Mouse (Mus musculus) MEL (cell line): ENCODE measurements at regions not wholly inside any gene's neighbourhood (a gene's known extent, or its start where the extent isn't known, plus 50 kb on each side); places are given as distances from the start of the nearest gene placed in this dataset.

Source experiments
- DNase-seq: peaks from one replicate; pipeline ENCODE4 v3.0.0; 2011; ENCODE audit warnings: low read depth, low spot score
- H3K27ac ChIP-seq: 2 replicates; pipeline ENCODE4 v1.5.1; 2012; ENCODE audit warnings: low read depth, mild to moderate bottlenecking, control low read depth, low read length, moderate library complexity; ENCODE audit not compliant: control insufficient read depth
- H3K27me3 ChIP-seq, 2 experiments: fragments of 150-350 bp in 1 of 2; sonication (generic) in 1 of 2; 2 replicates each; pipeline ENCODE4 v1.6.1; 2012; ENCODE audit warnings: low read length in 2 of 2, mild to moderate bottlenecking in 2 of 2, improper control_type of control experiment in 1 of 2, moderate library complexity in 1 of 2; ENCODE audit not compliant: insufficient read depth in 2 of 2, control insufficient read depth in 1 of 2
- H3K36me3 ChIP-seq, 2 experiments: 2 replicates each; pipeline ENCODE4 v1.6.1; 2012 to 2014; ENCODE audit warnings: low read length in 2 of 2, improper control_type of control experiment in 1 of 2, inconsistent platforms in 1 of 2, mild to moderate bottlenecking in 1 of 2; ENCODE audit not compliant: insufficient read depth in 2 of 2, control insufficient read depth in 1 of 2
- H3K4me1 ChIP-seq, 2 experiments: fragments of 150-350 bp in 1 of 2; sonication (generic) in 1 of 2; 2 replicates each; pipeline ENCODE4 v1.6.1; 2012; ENCODE audit warnings: low read length in 2 of 2, improper control_type of control experiment in 1 of 2, mild to moderate bottlenecking in 1 of 2; ENCODE audit not compliant: insufficient read depth in 2 of 2, control insufficient read depth in 1 of 2
- H3K4me3 ChIP-seq, 2 experiments: fragments of 150-350 bp in 1 of 2; sonication (generic) in 1 of 2; 2 replicates each; pipeline ENCODE4 v1.5.1; 2012; ENCODE audit warnings: low read depth in 2 of 2, low read length in 2 of 2, mild to moderate bottlenecking in 2 of 2, moderate library complexity in 2 of 2, control low read depth in 1 of 2, improper control_type of control experiment in 1 of 2; ENCODE audit not compliant: control insufficient read depth in 1 of 2, insufficient read depth in 1 of 2
- H3K79me2 ChIP-seq: 2 replicates; pipeline ENCODE4 v1.6.1; 2012; ENCODE audit warnings: mild to moderate bottlenecking, low read length, moderate library complexity; ENCODE audit not compliant: control insufficient read depth, poor library complexity, insufficient read depth
- H3K9ac ChIP-seq: 2 replicates; pipeline ENCODE4 v1.6.1; 2012; ENCODE audit warnings: low read depth, mild to moderate bottlenecking, control low read depth, low read length, moderate library complexity; ENCODE audit not compliant: control insufficient read depth, poor library complexity, severe bottlenecking
- H3K9me3 ChIP-seq: fragments of 150-350 bp; sonication (generic); replicated peaks from 2 replicates; pipeline ENCODE4 v1.6.1; 2012; ENCODE audit warnings: mild to moderate bottlenecking, low read length, improper control_type of control experiment, moderate library complexity; ENCODE audit not compliant: insufficient read depth
- BHLHE40 ChIP-seq: IDR thresholded peaks from 2 replicates; pipeline ENCODE4 v1.6.1; 2012; ENCODE audit warnings: low read depth, mild to moderate bottlenecking, inconsistent platforms, low read length, improper control_type of control experiment, borderline replicate concordance
- CHD2 ChIP-seq: IDR thresholded peaks from 2 replicates; pipeline ENCODE4 v1.6.1; 2011; ENCODE audit warnings: low read length, improper control_type of control experiment
- EP300 ChIP-seq, 2 experiments: IDR thresholded peaks; 2 replicates each; pipeline ENCODE4 v1.6.1; 2011; ENCODE audit warnings: improper control_type of control experiment in 2 of 2, low read length in 2 of 2, low read depth in 1 of 2, mild to moderate bottlenecking in 1 of 2
- ETS1 ChIP-seq: IDR thresholded peaks from 2 replicates; pipeline ENCODE4 v1.6.1; 2012; ENCODE audit warnings: low read depth, mild to moderate bottlenecking, inconsistent platforms, low read length, improper control_type of control experiment, moderate library complexity
- GABPA ChIP-seq: IDR thresholded peaks from 2 replicates; pipeline ENCODE4 v1.6.1; 2012; ENCODE audit warnings: low read depth, mild to moderate bottlenecking, inconsistent platforms, low read length, improper control_type of control experiment, moderate library complexity
- GATA1 ChIP-seq: IDR thresholded peaks from 2 replicates; pipeline ENCODE4 v1.6.1; 2011; ENCODE audit warnings: low read depth, low read length, improper control_type of control experiment
- JUND ChIP-seq: IDR thresholded peaks from 2 replicates; pipeline ENCODE4 v1.6.1; 2011; ENCODE audit warnings: low read depth, mild to moderate bottlenecking, improper control_type of control experiment, low read length
- KAT2A ChIP-seq: conservative IDR thresholded peaks from 2 replicates; pipeline ENCODE4 v1.6.1; 2012; ENCODE audit warnings: low read depth, low read length, improper control_type of control experiment, inconsistent platforms
- MAFK ChIP-seq: IDR thresholded peaks from 2 replicates; pipeline ENCODE4 v1.6.1; 2011; ENCODE audit warnings: low read depth, mild to moderate bottlenecking, low read length, improper control_type of control experiment, borderline replicate concordance
- MAX ChIP-seq: IDR thresholded peaks from 2 replicates; pipeline ENCODE4 v1.6.1; 2011; ENCODE audit warnings: low read length, improper control_type of control experiment
- MEF2A ChIP-seq: IDR thresholded peaks from 2 replicates; pipeline ENCODE4 v1.6.1; 2014; ENCODE audit warnings: low read depth, mild to moderate bottlenecking, inconsistent platforms, low read length, improper control_type of control experiment; ENCODE audit not compliant: poor library complexity, insufficient replicate concordance, severe bottlenecking; ENCODE audit errors: extremely low read depth
- MYB ChIP-seq: IDR thresholded peaks from 2 replicates; pipeline ENCODE4 v1.6.1; 2011; ENCODE audit warnings: mild to moderate bottlenecking, low read depth, low read length, improper control_type of control experiment
- NELFE ChIP-seq: IDR thresholded peaks from 2 replicates; pipeline ENCODE4 v1.6.1; 2011; ENCODE audit warnings: low read depth, low read length, improper control_type of control experiment
- NRF1 ChIP-seq: IDR thresholded peaks from 2 replicates; pipeline ENCODE4 v1.6.1; 2014; ENCODE audit warnings: low read depth, mild to moderate bottlenecking, inconsistent platforms, low read length, improper control_type of control experiment, moderate library complexity; ENCODE audit not compliant: poor library complexity, insufficient read depth, severe bottlenecking
- POLR2A ChIP-seq, 2 experiments: IDR thresholded peaks; 2 replicates each; pipeline ENCODE4 v1.6.1; 2011 to 2012; ENCODE audit warnings: low read length in 2 of 2, mild to moderate bottlenecking in 2 of 2, control low read depth in 1 of 2, improper control_type of control experiment in 1 of 2, low read depth in 1 of 2, moderate library complexity in 1 of 2; ENCODE audit not compliant: control insufficient read depth in 1 of 2, insufficient read depth in 1 of 2, poor library complexity in 1 of 2
- POLR2AphosphoS2 ChIP-seq: IDR thresholded peaks from 2 replicates; pipeline ENCODE4 v1.6.1; 2011; ENCODE audit warnings: low read length, improper control_type of control experiment
- RAD21 ChIP-seq: IDR thresholded peaks from 2 replicates; pipeline ENCODE4 v1.6.1; 2011; ENCODE audit warnings: mild to moderate bottlenecking, low read depth, low read length, improper control_type of control experiment
- SMC3 ChIP-seq: IDR thresholded peaks from 2 replicates; pipeline ENCODE4 v1.6.1; 2011; ENCODE audit warnings: low read depth, low read length, improper control_type of control experiment
- TAL1 ChIP-seq: IDR thresholded peaks from 2 replicates; pipeline ENCODE4 v1.6.1; 2012; ENCODE audit warnings: mild to moderate bottlenecking, inconsistent platforms, low read length, moderate library complexity, mixed read lengths
- TBP ChIP-seq: IDR thresholded peaks from 2 replicates; pipeline ENCODE4 v1.8.0; 2011; ENCODE audit warnings: low read depth, low read length, improper control_type of control experiment
- TCF12 ChIP-seq: IDR thresholded peaks from 2 replicates; pipeline ENCODE4 v1.6.1; 2014; ENCODE audit warnings: low read depth, mild to moderate bottlenecking, inconsistent platforms, low read length, improper control_type of control experiment, moderate library complexity
- UBTF ChIP-seq: IDR thresholded peaks from 2 replicates; pipeline ENCODE4 v1.6.1; 2012; ENCODE audit warnings: low read depth, mild to moderate bottlenecking, inconsistent platforms, low read length, improper control_type of control experiment, moderate library complexity, borderline replicate concordance; ENCODE audit not compliant: insufficient read depth
- USF1 ChIP-seq: IDR thresholded peaks from 2 replicates; pipeline ENCODE4 v1.6.1; 2014; ENCODE audit warnings: low read depth, mild to moderate bottlenecking, inconsistent platforms, low read length, improper control_type of control experiment, moderate library complexity
- USF2 ChIP-seq, 2 experiments: IDR thresholded peaks; 2 replicates each; pipeline ENCODE4 v1.6.1; 2011 to 2012; ENCODE audit warnings: improper control_type of control experiment in 2 of 2, low read length in 2 of 2, borderline replicate concordance in 1 of 2, inconsistent platforms in 1 of 2, low read depth in 1 of 2, mild to moderate bottlenecking in 1 of 2; ENCODE audit not compliant: insufficient read depth in 1 of 2
- ZC3H11A ChIP-seq: IDR thresholded peaks from 2 replicates; pipeline ENCODE4 v1.6.1; 2012; ENCODE audit warnings: low read depth, mild to moderate bottlenecking, inconsistent platforms, low read length, improper control_type of control experiment
- ZKSCAN1 ChIP-seq: IDR thresholded peaks from 2 replicates; pipeline ENCODE4 v1.6.1; 2012; ENCODE audit warnings: low read depth, mild to moderate bottlenecking, inconsistent platforms, low read length, improper control_type of control experiment, moderate library complexity

- H3K9ac ChIP-seq, result no peak overlapping the region
- H3K36me3 ChIP-seq, result no peaks in the 10 kb centered on the region
- no peak overlapping the region for H3K27ac ChIP-seq
- H3K79me2 ChIP-seq, result no peaks in the 10 kb centered on the region
- no peak overlapping the region for H3K4me3 ChIP-seq
- TF ChIP-seq POLR2AphosphoS2 (no peak), JUND (no peak), ZC3H11A (no peak), SMC3 (no peak), POLR2A (IDR thresholded peaks at IDR 0.05; ENCODE audit: control insufficient read depth in 1 of 2, insufficient read depth in 1 of 2, low read depth in 1 of 2, low read length in 2 of 2, poor library complexity in 1 of 2) (no peak), USF1 (no peak), NELFE (no peak), MYB (no peak), CHD2 (no peak), MAX (no peak), TAL1 (no peak), TBP (no peak), BHLHE40 (no peak), ETS1 (no peak), RAD21 (no peak)
- no peaks in the 10 kb centered on the region for H3K4me1 ChIP-seq
- H3K27me3 ChIP-seq, result no peaks in the 10 kb centered on the region
- H3K9me3 ChIP-seq, result no peaks in the 10 kb centered on the region
- no peak for DNase-seq
Observed at GRCm38 (mm10) chr1:113194116-113194812, 1329.5 kb upstream of the Dsel start.

GRCm38 (mm10) chr1:113163173-113163572 lies 1298.5 kb upstream of the Dsel start:
- Histone ChIP-seq H3K4me1 (no peaks in the 10 kb centered on the region), H3K27me3 (no peaks in the 10 kb centered on the region)
- TF ChIP-seq MAFK (no peak), POLR2A (IDR thresholded peaks at IDR 0.05; ENCODE audit: control insufficient read depth in 1 of 2, insufficient read depth in 1 of 2, low read depth in 1 of 2, low read length in 2 of 2, poor library complexity in 1 of 2) (no peak), ZKSCAN1 (no peak), GABPA (no peak), RAD21 (no peak), UBTF (no peak), MEF2A (no peak), BHLHE40 (no peak), ZC3H11A (no peak), TCF12 (no peak), NELFE (no peak), KAT2A (no peak), EP300 (IDR thresholded peaks at IDR 0.05; ENCODE audit: low read depth in 1 of 2, low read length in 2 of 2) (no peak), GATA1 (no peak), USF2 (IDR thresholded peaks at IDR 0.05; ENCODE audit: borderline replicate concordance in 1 of 2, insufficient read depth in 1 of 2, low read depth in 1 of 2, low read length in 2 of 2) (no peak), MAX (no peak), TAL1 (no peak), NRF1 (no peak), POLR2AphosphoS2 (no peak), MYB (no peak)
- TF ChIP-seq, all 39 proteins: peak for 0
- Histone ChIP-seq H3K9ac (no peak overlapping the region), H3K79me2 (no peaks in the 10 kb centered on the region), H3K27ac (no peak overlapping the region), H3K36me3 (no peaks in the 10 kb centered on the region), H3K4me3 (no peak overlapping the region), H3K9me3 (no peaks in the 10 kb centered on the region)
- no peak for DNase-seq
